Mouse (Mus musculus) liver (tissue): Measurements from ENCODE around the gene Diaph3.
A peak's percentile ranks its signal among the peaks of the same experiment; 100 is the strongest.
"Not testable (repeated sequence)": the region's sequence is repeated elsewhere in the genome, so short reads cannot be mapped to it uniquely, and the experiment has no call there.

Experiments used
- DNase-seq: peaks from one replicate; pipeline ENCODE4 v3.0.0-alpha.2; 2020; ENCODE audit warnings: mixed read lengths

Gene Diaph3

GRCm38 (mm10) chr14:87140963-87141486, at the start of gene Diaph3:
Diaph3 (minus strand) TSS chr14:87141235.
- peak; percentile 99 for DNase-seq

- no peak for DNase-seq
Measured at GRCm38 (mm10) chr14:87190685-87191084, 49.6 kb upstream of the Diaph3 start.

GRCm38 (mm10) chr14:87171577-87171976, 30.5 kb upstream of the Diaph3 start:
- no peak for DNase-seq

GRCm38 (mm10) chr14:87169151-87169550, 28.1 kb upstream of the Diaph3 start:
- no peak for DNase-seq

GRCm38 (mm10) chr14:87155621-87156238, 14.7 kb upstream of the Diaph3 start:
- no peak for DNase-seq

- no peak for DNase-seq
Measured at GRCm38 (mm10) chr14:87149684-87150083, 8.6 kb upstream of the Diaph3 start.

- no peak for DNase-seq
Measured at GRCm38 (mm10) chr14:87146704-87147103, 5.7 kb upstream of the Diaph3 start.

- no peak for DNase-seq
Measured at GRCm38 (mm10) chr14:87145351-87145750, 4.3 kb upstream of the Diaph3 start.

- DNase-seq: no peak
Measured at GRCm38 (mm10) chr14:87141777-87142176, 742 bp upstream of the Diaph3 start.

- no peak for DNase-seq
Measured at GRCm38 (mm10) chr14:87140327-87140962, 590 bp downstream of the Diaph3 start.

GRCm38 (mm10) chr14:87126076-87126639, 14.9 kb downstream of the Diaph3 start:
- no peak for DNase-seq

GRCm38 (mm10) chr14:87125492-87125891, 15.5 kb downstream of the Diaph3 start:
- no peak for DNase-seq

- no peak for DNase-seq
Measured at GRCm38 (mm10) chr14:87123091-87123490, 17.9 kb downstream of the Diaph3 start.

- DNase-seq: no peak
Measured at GRCm38 (mm10) chr14:87121868-87122267, 19.2 kb downstream of the Diaph3 start.

- no peak for DNase-seq
Measured at GRCm38 (mm10) chr14:87110634-87111033, 30.4 kb downstream of the Diaph3 start.

GRCm38 (mm10) chr14:87099380-87100088, 41.5 kb downstream of the Diaph3 start:
- DNase-seq: peak; percentile 33

GRCm38 (mm10) chr14:87098093-87098492, 42.9 kb downstream of the Diaph3 start:
- DNase-seq: no peak

- DNase-seq: no peak
Measured at GRCm38 (mm10) chr14:87091522-87091921, 49.5 kb downstream of the Diaph3 start.

- no peak for DNase-seq
Measured at GRCm38 (mm10) chr14:87091108-87091507, 49.9 kb downstream of the Diaph3 start.

GRCm38 (mm10) chr14:87088928-87089327, 52.1 kb downstream of the Diaph3 start:
- DNase-seq: no peak

- no peak for DNase-seq
Measured at GRCm38 (mm10) chr14:87088456-87088855, 52.6 kb downstream of the Diaph3 start.

- no peak for DNase-seq
Measured at GRCm38 (mm10) chr14:87087996-87088395, 53.0 kb downstream of the Diaph3 start.

- not testable (repeated sequence) for DNase-seq
Measured at GRCm38 (mm10) chr14:87084906-87085305, 56.1 kb downstream of the Diaph3 start.
